10 mouse cellular contexts compared by ENCODE assay signal in the genomic region with DNA sequence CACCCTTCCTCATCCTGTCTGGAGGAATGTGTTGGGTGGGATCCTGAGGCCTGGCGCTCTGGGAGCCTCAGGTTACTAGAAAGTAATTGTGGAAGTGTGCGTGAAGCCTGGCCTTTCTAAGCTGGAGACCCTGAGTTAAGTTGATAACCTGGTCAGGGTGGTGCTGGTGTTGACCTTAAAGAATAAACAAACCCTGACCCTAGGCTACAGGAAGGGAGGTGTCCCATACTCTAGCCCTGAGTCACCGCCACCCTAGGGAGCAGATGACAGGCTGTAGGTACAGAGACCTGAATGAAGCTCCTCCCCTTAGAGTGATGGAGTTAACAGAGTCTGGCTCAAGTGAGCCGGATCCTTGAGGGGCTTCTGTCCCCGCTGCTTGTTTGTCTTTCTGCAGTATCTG. TPM values are rescaled to one million over a fixed set of nuclear protein-coding genes. Genes with fewer than 3 reads are reported as not detected.
DNase-seq lines count a peak whose midpoint lies in the region; ATAC-seq lines count a peak whose summit lies in the region.
"Had no signal": no experiment of that assay in that cellular context is flagged by ENCODE, and none has a peak within 500 bp of the region (broad histone marks: within the 10 kb centered on the region; RNA-seq: fewer than 3 reads in every experiment).

No protein-coding gene starts in this region.

- H3K36me3 ChIP-seq in embryonic facial prominence, embryonic 12.5 days = peaks cover 12% of the 10 kb centered on the region
- H3K36me3 ChIP-seq in liver, embryonic 13.5 days = 0 out of 2 replicates have a peak, but pooled peaks cover 6% of the 10 kb centered on the region

- H3K4me3 ChIP-seq in embryonic facial prominence, embryonic 12.5 days = no peak overlapping the region
- H3K4me3 ChIP-seq in liver, embryonic 13.5 days (replicated peaks) = no peak overlapping the region

- no peaks in the 10 kb centered on the region for H3K9me3 ChIP-seq in embryonic facial prominence, embryonic 12.5 days
- no peaks in the 10 kb centered on the region for H3K9me3 ChIP-seq in liver, embryonic 13.5 days (replicated peaks)

- WGBS in embryonic facial prominence, embryonic 12.5 days = 73% methylated on average over 5 of the region's 5 CpGs
- WGBS in liver, embryonic 13.5 days (ENCODE audit: insufficient replicate concordance) = 60% methylated on average over 5 of the region's 5 CpGs

- peaks cover 70% of the 10 kb centered on the region for H3K4me1 ChIP-seq in embryonic facial prominence, embryonic 12.5 days
- H3K4me1 ChIP-seq in liver, embryonic 13.5 days (replicated peaks) = peaks cover 89% of the 10 kb centered on the region

- no peaks in the 10 kb centered on the region for H3K27me3 ChIP-seq in embryonic facial prominence, embryonic 12.5 days
- no peaks in the 10 kb centered on the region for H3K27me3 ChIP-seq in liver, embryonic 13.5 days

- peak overlapping the region; percentile 48; the same call in 1 of the 2 replicates for H3K4me2 ChIP-seq in embryonic facial prominence, embryonic 12.5 days (replicated peaks)
- H3K4me2 ChIP-seq in liver, embryonic 13.5 days = no peak overlapping the region

- H3K27ac ChIP-seq in embryonic facial prominence, embryonic 12.5 days = peak overlapping the region; percentile 89; the same call in 1 of the 2 replicates
- no peak overlapping the region; the same call in 1 of the 2 replicates for H3K27ac ChIP-seq in liver, embryonic 13.5 days

- ATAC-seq in embryonic facial prominence, embryonic 12.5 days (ENCODE audit: insufficient number of reproducible peaks, insufficient read depth, low FRiP score, low TSS enrichment) = no peak
- ATAC-seq in liver, embryonic 13.5 days (ENCODE audit: low read depth) = 0 out of 2 replicates have a peak, but pooled peaks have one; percentile 20

- no peak overlapping the region for H3K9ac ChIP-seq in embryonic facial prominence, embryonic 12.5 days
- H3K9ac ChIP-seq in liver, embryonic 13.5 days = no peak overlapping the region

- peak; percentile 35 to 64 for DNase-seq in adrenal gland, adult (ENCODE audit: inconsistent age in 2 of 2, low spot score in 1 of 2)
- DNase-seq in adrenal gland, adult 8-10 months = no peak
- DNase-seq in kidney, postnatal 10 days = peak; percentile 12
- no peak for DNase-seq in kidney, postnatal 14 days
- DNase-seq in liver, embryonic 13.5 days = no peak
- DNase-seq in testis, postnatal 14 days (ENCODE audit: low spot score) = no peak
- DNase-seq in MN1 (ENCODE audit: low spot score) = no peak
- DNase-seq: spleen, adult 18-20 months had no signal

RNA-seq across cellular contexts. Expression of a gene that starts 5.0 kb away (rescaled TPM):
- total RNA-seq in adrenal gland, adult 8-10 months (2022) = 100 to 1,000 TPM; 131 to 177 (median 143) TPM
- 117 and 125 TPM in 2 replicates for polyA plus RNA-seq in embryonic facial prominence, embryonic 12.5 days (2016; fragmentation: Nextera tagmentation; extraction: Ambion mirVana)
- 27.5 and 31.2 TPM in 2 replicates for polyA plus RNA-seq in liver, embryonic 13.5 days (2015; fragmentation: Nextera tagmentation; extraction: Ambion mirVana)

RNA-seq across cellular contexts. Expression of a gene that starts 21.6 kb away (rescaled TPM):
- 100 to 1,000 TPM; 753 to 943 (median 843) TPM for total RNA-seq in adrenal gland, adult 8-10 months (2022)
- polyA plus RNA-seq in embryonic facial prominence, embryonic 12.5 days (2016; fragmentation: Nextera tagmentation; extraction: Ambion mirVana) = 474 and 481 TPM in 2 replicates
- 436 and 468 TPM in 2 replicates for polyA plus RNA-seq in liver, embryonic 13.5 days (2015; fragmentation: Nextera tagmentation; extraction: Ambion mirVana)

RNA-seq across cellular contexts. Expression of a gene that starts 28.1 kb away (rescaled TPM):
- total RNA-seq in adrenal gland, adult 8-10 months (2022) = under 1 TPM in 3 of 4 experiments, not detected in 1; 0.49 to 0.67 (median 0.62) TPM
- 0.39 TPM in 1 of 2 replicates, not detected in the other for polyA plus RNA-seq in embryonic facial prominence, embryonic 12.5 days (2016; fragmentation: Nextera tagmentation; extraction: Ambion mirVana)
- polyA plus RNA-seq in liver, embryonic 13.5 days (2015; fragmentation: Nextera tagmentation; extraction: Ambion mirVana) = 0.19 and 0.22 TPM in 2 replicates
- polyA plus RNA-seq: limb, embryonic 11.5 days had no signal

RNA-seq across cellular contexts. Expression of a gene that starts 36.7 kb away (rescaled TPM):
- 1 to 10 TPM; 3.7 to 7.2 (median 6.2) TPM for total RNA-seq in adrenal gland, adult 8-10 months (2022)
- polyA plus RNA-seq in embryonic facial prominence, embryonic 12.5 days (2016; fragmentation: Nextera tagmentation; extraction: Ambion mirVana) = 11.3 and 12.4 TPM in 2 replicates
- 0.85 and 1.3 TPM in 2 replicates for polyA plus RNA-seq in liver, embryonic 13.5 days (2015; fragmentation: Nextera tagmentation; extraction: Ambion mirVana)

RNA-seq across cellular contexts. Expression of a gene that starts 37.5 kb away (rescaled TPM):
- 10 to 100 TPM; 22.2 to 26.6 (median 23.1) TPM for total RNA-seq in adrenal gland, adult 8-10 months (2022)
- polyA plus RNA-seq in embryonic facial prominence, embryonic 12.5 days (2016; fragmentation: Nextera tagmentation; extraction: Ambion mirVana) = 23.1 and 24.8 TPM in 2 replicates
- 7.0 and 7.7 TPM in 2 replicates for polyA plus RNA-seq in liver, embryonic 13.5 days (2015; fragmentation: Nextera tagmentation; extraction: Ambion mirVana)

Comparison
In these comparisons a context has a peak if more than half of its experiments do, and no peak if none do; other contexts are left out.
1. DNase-seq: peak in adrenal gland, adult (2 of 2) and kidney, postnatal 10 days (single experiment); none in adrenal gland, adult 8-10 months (single experiment), kidney, postnatal 14 days (single experiment), liver, embryonic 13.5 days (single experiment), testis, postnatal 14 days (single experiment) and MN1 (single experiment).